In genomic region chr11:53758791-53759351, GRCm38 (mm10) we compare ENCODE assay signal across 9 mouse cellular contexts. TPM values are rescaled to one million over a fixed set of nuclear protein-coding genes. Genes with fewer than 3 reads are reported as not detected.
DNase-seq lines count a peak whose midpoint lies in the region; ATAC-seq and TF ChIP-seq lines count a peak whose summit lies in the region.
"Had no signal": no experiment of that assay in that cellular context is flagged by ENCODE, and none has a peak within 500 bp of the region (broad histone marks: within the 10 kb centered on the region; RNA-seq: fewer than 3 reads in every experiment).

No protein-coding gene starts in this region.

- no peak for TF ChIP-seq EP300 in stomach, postnatal 0 days (optimal IDR thresholded peaks at IDR 0.05)

- H3K4me1 ChIP-seq in bone marrow, adult 2 months (ENCODE audit: control insufficient read depth, insufficient read depth, low read length), result peaks cover 4% of the 10 kb centered on the region
- peaks cover 54% of the 10 kb centered on the region for H3K4me1 ChIP-seq in intestine, embryonic 16.5 days (ENCODE audit: control insufficient read depth, insufficient read depth, low read length)
- H3K4me1 ChIP-seq in stomach, postnatal 0 days (replicated peaks; ENCODE audit: control insufficient read depth, insufficient read depth), result peaks cover 19% of the 10 kb centered on the region

- no peaks in the 10 kb centered on the region for H3K36me3 ChIP-seq in intestine, embryonic 16.5 days (ENCODE audit: control insufficient read depth, insufficient read depth, low read length)
- H3K36me3 ChIP-seq in stomach, postnatal 0 days (ENCODE audit: control insufficient read depth, insufficient read depth, low read length), result no peaks in the 10 kb centered on the region

- 56% methylated on average over 6 of the region's 6 CpGs for WGBS in bone marrow, adult 2 months
- WGBS in intestine, embryonic 16.5 days, result 27% methylated on average over 6 of the region's 6 CpGs
- WGBS in stomach, postnatal 0 days, result 23% methylated on average over 6 of the region's 6 CpGs

- peak overlapping the region; percentile 50 for H3K9ac ChIP-seq in intestine, embryonic 16.5 days (ENCODE audit: low read depth, low read length)
- no peak overlapping the region for H3K9ac ChIP-seq in stomach, postnatal 0 days (ENCODE audit: low read length)

- H3K9me3 ChIP-seq in intestine, embryonic 16.5 days (ENCODE audit: control insufficient read depth, low read length), result no peaks in the 10 kb centered on the region
- no peaks in the 10 kb centered on the region for H3K9me3 ChIP-seq in stomach, postnatal 0 days (ENCODE audit: control insufficient read depth, low read length)

- H3K27ac ChIP-seq in left cerebral cortex, adult 2 months, result no peak overlapping the region
- no peak overlapping the region for H3K27ac ChIP-seq in bone marrow, adult 2 months (ENCODE audit: control insufficient read depth, insufficient read depth, low read depth, low read length, poor library complexity)
- peak overlapping the region; percentile 86 for H3K27ac ChIP-seq in intestine, embryonic 16.5 days (ENCODE audit: low read length)
- H3K27ac ChIP-seq in stomach, postnatal 0 days (replicated peaks), result peak overlapping the region; percentile 76

- no peaks in the 10 kb centered on the region for H3K27me3 ChIP-seq in intestine, embryonic 16.5 days (replicated peaks; ENCODE audit: control insufficient read depth, insufficient read depth, low read length)
- H3K27me3 ChIP-seq in stomach, postnatal 0 days (ENCODE audit: control insufficient read depth, insufficient read depth, low read length), result no peaks in the 10 kb centered on the region

- H3K4me3 ChIP-seq in left cerebral cortex, adult 2 months, result no peak overlapping the region
- no peak overlapping the region for H3K4me3 ChIP-seq in bone marrow, adult 2 months (replicated peaks; ENCODE audit: control insufficient read depth, low read depth, low read length)
- H3K4me3 ChIP-seq in intestine, embryonic 16.5 days (ENCODE audit: low read length), result no peak overlapping the region
- no peak overlapping the region for H3K4me3 ChIP-seq in stomach, postnatal 0 days (ENCODE audit: low read depth, low read length)

- intact Hi-C loops in left cerebral cortex, adult 2 months (cut with DNase I), result loop anchor here (2.0 kb wide), 1 partner anchor 92 kb away; no protein-coding TSS in a partner anchor
- intact Hi-C loops in left cerebral cortex, postnatal 4 days (cut with DNase I), result no loop called here

- no peak for DNase-seq in left cerebral cortex, adult 2 months (ENCODE audit: extremely low spot score in 1 of 2, low spot score in 2 of 2)
- no peak for DNase-seq in left cerebral cortex, postnatal 4 days
- DNase-seq in stomach, postnatal 0 days (ENCODE audit: low spot score), result peak; percentile 35
- DNase-seq in ovary, adult 18-20 months (ENCODE audit: low spot score), result no peak
- no peak for DNase-seq in right cerebral cortex, postnatal 25 days
- no peak for DNase-seq in c-Kit-positive CD71-positive TER-119-positive erythroid progenitor cells, embryonic 14.5 days (ENCODE audit: low spot score)

- H3K4me2 ChIP-seq in intestine, embryonic 16.5 days (ENCODE audit: low read depth, low read length), result peak overlapping the region; percentile 26
- H3K4me2 ChIP-seq in stomach, postnatal 0 days (replicated peaks; ENCODE audit: low read depth), result no peak overlapping the region

- TF ChIP-seq POLR2A in bone marrow, adult 2 months (IDR thresholded peaks at IDR 0.05; ENCODE audit: borderline replicate concordance, control insufficient read depth, low read depth, low read length), result no peak

- ATAC-seq in intestine, embryonic 16.5 days, result peak; percentile 73
- ATAC-seq in stomach, postnatal 0 days (ENCODE audit: low FRiP score, low TSS enrichment), result peak; percentile 20; the same call in 1 of the 2 replicates

- peak; percentile 28 for TF ChIP-seq CTCF in left cerebral cortex, adult 2 months (IDR thresholded peaks at IDR 0.05)
- TF ChIP-seq CTCF in bone marrow, adult 2 months (IDR thresholded peaks at IDR 0.05; ENCODE audit: control insufficient read depth, insufficient read depth, low read length), result peak; percentile 52
- TF ChIP-seq CTCF in stomach, postnatal 0 days (IDR thresholded peaks at IDR 0.05; ENCODE audit: low read depth), result peak; percentile 68

RNA-seq across cellular contexts. Expression of gene Irf1, which starts 10.9 kb away (rescaled TPM):
- total RNA-seq in left cerebral cortex, adult 2 months (2021), result 1 to 10 TPM; 6.6 to 8.2 TPM
- total RNA-seq in left cerebral cortex, postnatal 4 days (2021), result 1 to 10 TPM; 2.9 to 4.2 TPM
- polyA plus RNA-seq in bone marrow, adult 2 months (2011; ENCODE audit: insufficient read depth, insufficient read length, low replicate concordance, missing spikeins), result 23.0 and 35.5 TPM in 2 replicates
- 52.9 and 58.7 TPM in 2 replicates for polyA plus RNA-seq in intestine, embryonic 16.5 days (2015; fragmentation: Nextera tagmentation; extraction: Ambion mirVana)
- polyA plus RNA-seq in stomach, postnatal 0 days (2015; fragmentation: Nextera tagmentation; extraction: Ambion mirVana), result 18.7 and 25.7 TPM in 2 replicates

RNA-seq across cellular contexts. Expression of gene Gm17334, which starts 14.1 kb away (rescaled TPM):
- 1 to 10 TPM in 1 of 2 experiments, under 1 TPM in 1; 0.52 to 1.1 TPM for total RNA-seq in left cerebral cortex, adult 2 months (2021)
- total RNA-seq in left cerebral cortex, postnatal 4 days (2021), result not detected
- polyA plus RNA-seq in bone marrow, adult 2 months (2011; ENCODE audit: insufficient read depth, insufficient read length, low replicate concordance, missing spikeins), result not detected in 2 replicates
- 0.34 and 0.81 TPM in 2 replicates for polyA plus RNA-seq in intestine, embryonic 16.5 days (2015; fragmentation: Nextera tagmentation; extraction: Ambion mirVana)
- 0.17 TPM in 1 of 2 replicates, not detected in the other for polyA plus RNA-seq in stomach, postnatal 0 days (2015; fragmentation: Nextera tagmentation; extraction: Ambion mirVana)

RNA-seq across cellular contexts. Expression of gene Il5, which starts 38.3 kb away (rescaled TPM):
- total RNA-seq in left cerebral cortex, adult 2 months (2021), result not detected
- not detected for total RNA-seq in left cerebral cortex, postnatal 4 days (2021)
- polyA plus RNA-seq in bone marrow, adult 2 months (2011; ENCODE audit: insufficient read depth, insufficient read length, low replicate concordance, missing spikeins), result not detected in 2 replicates
- not detected in 2 replicates for polyA plus RNA-seq in intestine, embryonic 16.5 days (2015; fragmentation: Nextera tagmentation; extraction: Ambion mirVana)
- polyA plus RNA-seq in stomach, postnatal 0 days (2015; fragmentation: Nextera tagmentation; extraction: Ambion mirVana), result not detected in 2 replicates
- polyA plus RNA-seq: limb, embryonic 14.5 days had no signal

RNA-seq across cellular contexts. Expression of gene Rad50, which starts 51.8 kb away (rescaled TPM):
- total RNA-seq in left cerebral cortex, adult 2 months (2021), result 10 to 100 TPM; 10.9 to 12.0 TPM
- total RNA-seq in left cerebral cortex, postnatal 4 days (2021), result 10 to 100 TPM; 10.1 to 11.3 TPM
- polyA plus RNA-seq in bone marrow, adult 2 months (2011; ENCODE audit: insufficient read depth, insufficient read length, low replicate concordance, missing spikeins), result 8.9 and 15.2 TPM in 2 replicates
- 24.8 and 28.5 TPM in 2 replicates for polyA plus RNA-seq in intestine, embryonic 16.5 days (2015; fragmentation: Nextera tagmentation; extraction: Ambion mirVana)
- 12.4 and 15.7 TPM in 2 replicates for polyA plus RNA-seq in stomach, postnatal 0 days (2015; fragmentation: Nextera tagmentation; extraction: Ambion mirVana)

Comparison
In these comparisons a context has a peak if more than half of its experiments do, and no peak if none do; other contexts are left out.
1. H3K27ac ChIP-seq: peak in intestine, embryonic 16.5 days (single experiment) and stomach, postnatal 0 days (single experiment); none in left cerebral cortex, adult 2 months (single experiment) and bone marrow, adult 2 months (single experiment).
2. Peak in every context shown above with its lines, with median percentiles within 50 percentile points of each other: CTCF ChIP-seq.